Mouse (Mus musculus) cerebellum, adult 11-12 months (tissue): Measurements from ENCODE around the gene Cptp.

Experiments
- DNase-seq: peaks from one replicate; pipeline ENCODE4 v3.0.0; 2022

Cptp gene

GRCm38 (mm10) chr4:155869317-155870033 is at the start of gene Cptp, which contains the start of gene Ints11:
Gene Cptp (minus strand): TSS chr4:155869440.
Gene Ints11 (plus strand): TSS chr4:155869546.
- peak; percentile 96 for DNase-seq

- no peak for DNase-seq
These were observed 39.5 kb upstream of the Cptp start for GRCm38 (mm10) chr4:155908751-155909150.

GRCm38 (mm10) chr4:155908281-155908680 is 39.0 kb upstream of the Cptp start:
- DNase-seq: peak; percentile 5

GRCm38 (mm10) chr4:155907003-155907402 is 37.8 kb upstream of the Cptp start:
- DNase-seq: no peak

GRCm38 (mm10) chr4:155906125-155906524 is 36.9 kb upstream of the Cptp start:
- peak; percentile 10 for DNase-seq

- peak; percentile 11 for DNase-seq
These were observed 36.4 kb upstream of the Cptp start for GRCm38 (mm10) chr4:155905634-155906033.

- DNase-seq: peak; percentile 10
These were observed 35.3 kb upstream of the Cptp start for GRCm38 (mm10) chr4:155904318-155905102.

GRCm38 (mm10) chr4:155903246-155903645 is 34.0 kb upstream of the Cptp start:
- DNase-seq: no peak

GRCm38 (mm10) chr4:155901205-155901604 is 32.0 kb upstream of the Cptp start:
- DNase-seq: peak; percentile 49

GRCm38 (mm10) chr4:155899355-155899754 is 30.1 kb upstream of the Cptp start:
- no peak for DNase-seq

GRCm38 (mm10) chr4:155898318-155898717 is 29.1 kb upstream of the Cptp start:
- DNase-seq: no peak

GRCm38 (mm10) chr4:155896461-155896860 is 27.2 kb upstream of the Cptp start:
- peak; percentile 35 for DNase-seq

GRCm38 (mm10) chr4:155895826-155896225 is 26.6 kb upstream of the Cptp start:
- peak; percentile 33 for DNase-seq

GRCm38 (mm10) chr4:155895216-155895615 is 26.0 kb upstream of the Cptp start:
- peak; percentile 82 for DNase-seq

GRCm38 (mm10) chr4:155894311-155894881 is 25.2 kb upstream of the Cptp start:
- peak; percentile 69 for DNase-seq

- peak; percentile 36 for DNase-seq
These were observed 24.0 kb upstream of the Cptp start for GRCm38 (mm10) chr4:155893212-155893690.

GRCm38 (mm10) chr4:155892438-155893211 is 23.4 kb upstream of the Cptp start:
- DNase-seq: peak; percentile 73

- peak; percentile 85 for DNase-seq
These were observed 22.8 kb upstream of the Cptp start for GRCm38 (mm10) chr4:155892017-155892416.

GRCm38 (mm10) chr4:155891551-155892001 is 22.3 kb upstream of the Cptp start, which contains the start of the genes Pusl1 and Acap3:
Gene Pusl1 (minus strand): TSS chr4:155891781.
Gene Acap3 (plus strand): TSS chr4:155891822.
- peak; percentile 95 for DNase-seq

- no peak for DNase-seq
These were observed 21.8 kb upstream of the Cptp start for GRCm38 (mm10) chr4:155891011-155891471.

- peak; percentile 21 for DNase-seq
These were observed 20.1 kb upstream of the Cptp start for GRCm38 (mm10) chr4:155889316-155889715.

- DNase-seq: peak; percentile 20
These were observed 18.9 kb upstream of the Cptp start for GRCm38 (mm10) chr4:155888181-155888580.
